Mouse (Mus musculus) heart, adult 2 months (tissue): Measurements from ENCODE around the gene Smarcd2.

Experiments used
- CTCF ChIP-seq: fragments of 200-600 bp; IDR thresholded peaks from 2 replicates; pipeline ENCODE4 v1.8.1; 2022; ENCODE audit warnings: antibody characterized with exemption, mild to moderate bottlenecking, moderate library complexity
- EP300 ChIP-seq: fragments of 200-500 bp; IDR thresholded peaks from 2 replicates; pipeline ENCODE4 v1.6.1; 2011; ENCODE audit warnings: low read depth, low read length, control low read depth; ENCODE audit not compliant: insufficient read depth
- POLR2A ChIP-seq: fragments of 200-500 bp; IDR thresholded peaks from 2 replicates; pipeline ENCODE4 v1.6.1; 2011; ENCODE audit warnings: mild to moderate bottlenecking, low read depth, low read length, control low read depth; ENCODE audit not compliant: insufficient read depth

DNA sequence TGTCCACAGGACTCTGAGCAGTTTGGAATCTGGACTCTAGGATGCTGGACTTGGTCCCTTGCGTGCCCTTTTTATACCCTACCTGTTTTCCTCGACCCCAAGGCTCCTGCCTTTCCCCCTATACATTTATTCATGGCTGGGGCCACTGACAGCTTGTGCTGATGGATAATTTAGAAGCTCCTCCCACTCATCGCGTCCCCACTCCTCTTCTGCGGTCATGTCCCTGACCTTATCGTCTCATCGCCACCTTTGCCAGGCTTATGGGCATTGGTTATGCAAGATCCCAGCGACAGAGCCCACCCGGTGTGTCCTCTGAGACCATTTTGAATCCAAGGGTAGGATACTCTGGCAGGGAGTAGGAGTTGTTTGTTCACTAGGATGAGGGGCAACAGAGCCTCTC is 29.0 kb upstream of the Smarcd2 start, which contains the start of gene Gh:
- TF ChIP-seq CTCF (no peak), POLR2A (no peak), EP300 (no peak)
